Mouse (Mus musculus): ENCODE data around the gene Vwce.

DNA sequence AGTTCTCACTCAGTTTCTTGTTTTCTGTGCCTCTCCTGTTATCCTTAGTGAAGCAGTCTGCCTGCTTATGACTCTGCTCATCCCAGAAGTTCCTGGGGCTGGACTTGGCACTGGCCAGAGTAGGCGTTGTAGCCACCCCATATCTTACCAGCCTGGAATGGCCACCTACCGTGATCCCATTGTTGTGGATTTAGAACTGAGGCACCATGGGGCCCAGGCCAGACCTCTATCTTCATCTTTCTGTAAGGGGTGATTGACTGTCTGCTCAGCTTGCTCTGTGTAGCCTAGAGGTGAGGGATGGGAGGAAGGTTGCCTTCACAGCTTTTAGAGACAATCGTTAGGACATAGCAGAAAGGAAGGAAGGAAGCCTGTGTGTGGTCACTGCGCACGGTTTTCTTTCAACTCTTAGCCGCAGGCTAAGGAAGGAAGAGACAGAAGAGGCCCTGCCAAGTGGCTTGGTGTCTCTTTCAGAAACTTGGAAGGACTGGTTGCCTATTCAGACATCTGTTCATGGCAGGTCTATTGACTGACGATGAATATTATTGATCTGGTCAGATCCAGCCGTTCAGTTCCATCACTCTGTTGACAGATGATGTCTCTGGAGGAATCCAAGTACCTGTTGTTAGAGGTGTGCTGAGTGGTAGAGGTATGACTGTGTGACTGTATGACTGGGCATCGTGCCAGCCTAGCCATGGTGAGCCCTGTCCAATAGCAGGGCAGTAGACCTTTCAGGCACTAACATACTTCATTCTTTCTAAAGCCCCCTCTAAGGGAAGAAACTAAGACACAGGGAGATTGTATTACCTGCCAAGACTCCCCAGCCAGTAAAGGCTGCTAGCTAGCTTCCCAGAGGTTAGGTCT lies 64.3 kb downstream of the Vwce start:
- TF ChIP-seq CTCF (IDR thresholded peaks at IDR 0.05; ENCODE audit: low read depth, low read length) (no peak), POLR2A (IDR thresholded peaks at IDR 0.05; ENCODE audit: borderline replicate concordance, low read depth, low read length) (no peak)
